Mouse (Mus musculus) midbrain, embryonic 14.5 days (tissue): ENCODE measurements at regions not wholly inside any gene's neighbourhood (a gene's known extent, or its start where the extent isn't known, plus 50 kb on each side); places are given as distances from the start of the nearest gene placed in this dataset.
"Not testable (repeated sequence)": the region's sequence is repeated elsewhere in the genome, so short reads cannot be mapped to it uniquely, and the experiment has no call there.

Source experiments
- ATAC-seq: fragments of 200-750 bp; cut with Nextera tagmentation; 2 replicates; pipeline ENCODE4 v1.8.0; 2017; ENCODE audit warnings: moderate number of reproducible peaks, moderate library complexity; ENCODE audit not compliant: low FRiP score, low TSS enrichment
- DNase-seq: peaks from one replicate; pipeline ENCODE4 v3.0.0-alpha.2; 2015
- H3K27ac ChIP-seq: fragments of 300-500 bp; sonication (generic); replicated peaks from 2 replicates; pipeline ENCODE4 v1.5.1; 2014; ENCODE audit warnings: mild to moderate bottlenecking, low read depth, low read length, moderate library complexity
- H3K27me3 ChIP-seq: fragments of 300-500 bp; sonication (generic); 2 replicates; pipeline ENCODE4 v1.6.1; 2014; ENCODE audit warnings: low read length, control low read depth, mixed read lengths; ENCODE audit not compliant: control insufficient read depth, insufficient read depth
- H3K36me3 ChIP-seq: fragments of 300-500 bp; sonication (generic); 2 replicates; pipeline ENCODE4 v1.6.1; 2014; ENCODE audit warnings: low read length, control low read depth; ENCODE audit not compliant: control insufficient read depth, insufficient read depth
- H3K4me1 ChIP-seq: fragments of 300-500 bp; sonication (generic); 2 replicates; pipeline ENCODE4 v1.6.1; 2014; ENCODE audit warnings: mild to moderate bottlenecking, antibody characterized with exemption, low read length, control low read depth; ENCODE audit not compliant: control insufficient read depth, insufficient read depth
- H3K4me2 ChIP-seq: fragments of 300-500 bp; sonication (generic); 2 replicates; pipeline ENCODE4 v1.6.1; 2014; ENCODE audit warnings: mild to moderate bottlenecking, low read length, moderate library complexity
- H3K4me3 ChIP-seq: fragments of 300-500 bp; sonication (generic); replicated peaks from 2 replicates; pipeline ENCODE4 v1.5.1; 2014; ENCODE audit warnings: low read depth, low read length
- H3K9ac ChIP-seq: fragments of 300-500 bp; sonication (generic); replicated peaks from 2 replicates; pipeline ENCODE4 v1.6.1; 2014; ENCODE audit warnings: mild to moderate bottlenecking, low read length, moderate library complexity
- H3K9me3 ChIP-seq: fragments of 300-500 bp; sonication (generic); 2 replicates; pipeline ENCODE4 v1.6.1; 2016; ENCODE audit warnings: low read length, control low read depth, mixed read lengths; ENCODE audit not compliant: control insufficient read depth
- WGBS: fragments of 180-500 bp; shearing (Covaris S2); extraction: QIAGEN DNeasy Blood & Tissue Kit; methylation state at CpG from one replicate; pipeline ENCODE4 v1.1.7; 2014; 5-methylcytosine and 5-hydroxymethylcytosine counted together

DNA sequence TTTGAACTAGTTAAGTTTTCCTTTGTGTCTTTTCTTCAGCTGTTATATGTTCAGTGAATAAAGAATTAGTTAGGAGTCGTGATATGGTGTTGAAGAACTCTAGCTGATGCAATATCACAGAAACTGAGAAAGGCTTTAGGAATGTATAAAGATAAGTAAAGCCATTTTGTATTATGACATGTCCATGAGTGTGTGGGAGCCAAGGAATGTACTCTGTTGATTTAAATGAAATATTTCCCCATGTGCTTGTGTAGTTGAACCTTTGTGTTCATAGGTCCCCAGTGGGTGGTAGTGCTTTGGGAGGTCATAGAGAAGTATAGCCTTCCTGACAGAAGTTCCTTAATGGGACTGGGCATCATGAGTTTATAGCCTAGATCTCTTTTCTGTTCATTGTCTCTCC lies 542.2 kb downstream of the Serpinb8 start:
- Histone ChIP-seq H3K9me3 (no peaks in the 10 kb centered on the region), H3K4me2 (no peak overlapping the region), H3K27ac (no peak overlapping the region), H3K4me1 (no peaks in the 10 kb centered on the region), H3K27me3 (no peaks in the 10 kb centered on the region), H3K4me3 (no peak overlapping the region), H3K9ac (no peak overlapping the region), H3K36me3 (no peaks in the 10 kb centered on the region)
- no peak for DNase-seq
- ATAC-seq: no peak
- 84% methylated on average over 1 of the region's 1 CpGs for WGBS

DNA sequence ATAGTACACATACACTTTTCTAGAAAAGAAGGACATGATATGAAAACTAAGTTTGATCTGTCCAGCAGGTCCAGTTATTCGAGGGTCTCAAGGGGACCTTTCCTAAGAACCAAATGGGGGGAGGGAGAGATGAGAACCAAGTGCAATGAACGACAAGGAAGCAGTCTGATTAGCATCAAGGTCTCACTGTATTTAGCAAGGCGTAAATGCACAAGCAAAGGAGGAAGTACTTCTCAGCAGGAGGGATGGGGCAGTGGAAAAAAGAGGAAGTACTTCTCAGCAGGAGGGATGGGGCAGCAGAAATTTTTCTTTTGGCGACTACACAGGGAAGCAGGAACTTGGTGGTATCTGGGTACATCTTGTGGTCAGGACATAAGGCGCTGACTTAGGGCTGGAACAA lies 545.5 kb downstream of the Serpinb8 start:
- H3K4me3 ChIP-seq, H3K9me3 ChIP-seq, H3K4me2 ChIP-seq, ATAC-seq, H3K9ac ChIP-seq, H3K4me1 ChIP-seq, DNase-seq, H3K27ac ChIP-seq, H3K36me3 ChIP-seq, H3K27me3 ChIP-seq: not testable (repeated sequence)
- 80% methylated on average over 5 of the region's 5 CpGs for WGBS

- ATAC-seq (no peak), DNase-seq (no peak)
- Histone ChIP-seq H3K9ac (no peak overlapping the region), H3K27ac (no peak overlapping the region), H3K36me3 (no peaks in the 10 kb centered on the region), H3K27me3 (no peaks in the 10 kb centered on the region), H3K4me2 (no peak overlapping the region), H3K9me3 (no peaks in the 10 kb centered on the region), H3K4me1 (no peaks in the 10 kb centered on the region), H3K4me3 (no peak overlapping the region)
- WGBS: 76% methylated on average over 1 of the region's 1 CpGs
Measured at GRCm38 (mm10) chr1:108144114-108144513, 554.3 kb downstream of the Serpinb8 start.

DNA sequence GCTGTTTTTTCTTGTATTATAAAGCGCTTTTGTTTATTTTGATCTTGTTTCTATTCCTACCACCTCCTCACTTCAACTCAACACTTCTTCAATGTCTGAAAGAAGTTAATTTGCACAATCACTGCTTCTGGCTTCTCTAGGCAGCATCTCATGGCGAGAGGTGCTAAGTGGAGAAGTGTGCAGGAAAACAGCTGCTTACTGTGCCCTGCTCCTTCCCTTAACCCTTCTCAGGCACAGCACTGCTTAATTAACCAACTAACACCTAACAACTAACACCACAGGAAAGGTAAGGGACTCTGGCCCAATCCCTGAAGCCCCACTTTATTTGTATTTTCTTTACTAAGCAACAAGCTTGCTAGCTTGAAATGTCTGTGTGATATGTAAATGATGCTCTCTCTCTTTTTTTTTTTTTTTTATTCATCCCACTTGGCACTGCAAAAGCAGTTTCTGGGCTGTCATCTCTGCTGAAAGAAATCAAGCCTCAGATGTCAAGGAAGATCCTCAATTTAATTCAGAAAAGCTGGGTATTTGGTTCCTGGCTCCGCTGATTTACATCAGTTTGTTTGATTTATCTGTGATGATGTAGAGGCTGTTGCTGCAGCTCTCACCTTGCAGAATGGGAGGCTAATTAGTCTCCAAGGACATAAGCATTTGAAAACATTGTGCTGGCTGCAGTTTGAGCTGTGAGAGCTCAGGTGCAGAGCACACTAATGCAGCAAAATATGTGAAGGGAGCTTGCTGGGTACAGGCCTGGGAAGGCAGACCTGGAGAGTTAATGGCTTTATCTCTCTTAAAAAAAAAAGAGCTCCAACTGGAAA lies 591.8 kb downstream of the Serpinb8 start:
- ATAC-seq (peak; percentile 85; the same call in 1 of the 2 replicates), DNase-seq (peak; percentile 76)
- H3K9ac ChIP-seq: no peak overlapping the region
- H3K4me3 ChIP-seq: no peak overlapping the region
- H3K4me2 ChIP-seq: no peak overlapping the region
- no peaks in the 10 kb centered on the region for H3K9me3 ChIP-seq
- H3K36me3 ChIP-seq: no peaks in the 10 kb centered on the region
- peak overlapping the region; percentile 82 for H3K27ac ChIP-seq
- peaks cover 9% of the 10 kb centered on the region; the same call in 1 of the 2 replicates for H3K4me1 ChIP-seq
- no peaks in the 10 kb centered on the region for H3K27me3 ChIP-seq
- 42% methylated on average over 3 of the region's 3 CpGs for WGBS

DNA sequence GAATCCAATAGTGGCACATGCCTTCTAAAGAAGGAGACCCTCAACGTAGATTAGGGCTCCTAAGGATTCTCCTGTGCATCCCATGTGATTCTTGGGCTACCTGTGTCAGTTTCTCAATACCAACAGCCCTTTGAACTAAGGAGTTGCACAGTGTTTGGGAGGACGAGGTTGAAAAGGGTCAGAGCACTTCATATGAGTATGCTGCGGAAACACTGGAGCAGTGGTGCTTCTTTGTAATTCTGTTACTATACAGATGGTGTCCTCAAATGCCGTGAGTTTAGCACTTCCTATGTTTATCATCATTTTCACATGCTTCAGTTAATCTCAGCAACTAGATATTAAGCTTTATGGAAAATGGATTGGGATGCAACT lies 592.3 kb downstream of the Serpinb8 start:
- no peak for DNase-seq
- H3K4me2 ChIP-seq: no peak overlapping the region
- H3K27ac ChIP-seq: peak overlapping the region; percentile 82
- no peak overlapping the region for H3K4me3 ChIP-seq
- H3K9me3 ChIP-seq: no peaks in the 10 kb centered on the region
- no peaks in the 10 kb centered on the region for H3K27me3 ChIP-seq
- no peak overlapping the region for H3K9ac ChIP-seq
- H3K4me1 ChIP-seq: peaks cover 9% of the 10 kb centered on the region; the same call in 1 of the 2 replicates
- H3K36me3 ChIP-seq: no peaks in the 10 kb centered on the region
- 0 out of 2 replicates have a peak, but pooled peaks have one; percentile 20 for ATAC-seq
- WGBS: 47% methylated on average over 4 of the region's 4 CpGs

DNA sequence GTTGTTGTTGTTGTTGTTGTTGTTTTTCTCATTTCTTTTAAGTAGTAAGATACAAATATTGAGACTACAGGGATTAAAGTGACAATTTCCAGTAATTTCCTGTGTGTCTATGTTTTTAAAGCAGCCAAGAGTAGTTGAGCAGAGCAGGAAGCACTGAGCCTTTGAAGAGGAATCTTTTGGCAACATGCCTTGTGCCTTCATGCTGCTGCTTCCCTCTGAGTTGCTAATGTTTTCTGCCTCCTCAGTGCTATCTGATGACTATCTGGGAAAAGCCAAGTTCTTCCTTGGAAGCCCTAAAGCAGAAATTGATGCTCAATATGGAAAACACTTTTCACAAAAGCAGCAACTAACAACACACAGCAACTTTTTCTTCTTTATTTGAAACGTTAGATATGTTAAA lies 634.2 kb downstream of the Serpinb8 start:
- no peak overlapping the region for H3K4me2 ChIP-seq
- no peaks in the 10 kb centered on the region for H3K36me3 ChIP-seq
- H3K27me3 ChIP-seq: no peaks in the 10 kb centered on the region
- H3K9ac ChIP-seq: no peak overlapping the region
- ATAC-seq (no peak), DNase-seq (no peak)
- H3K4me3 ChIP-seq: no peak overlapping the region
- H3K4me1 ChIP-seq: no peaks in the 10 kb centered on the region
- H3K27ac ChIP-seq: no peak overlapping the region
- 79% methylated on average over 1 of the region's 1 CpGs for WGBS
- H3K9me3 ChIP-seq: no peaks in the 10 kb centered on the region

- Histone ChIP-seq H3K4me3 (no peak overlapping the region), H3K4me2 (no peak overlapping the region), H3K4me1 (no peaks in the 10 kb centered on the region), H3K9ac (no peak overlapping the region), H3K9me3 (no peaks in the 10 kb centered on the region), H3K27ac (no peak overlapping the region), H3K27me3 (no peaks in the 10 kb centered on the region), H3K36me3 (no peaks in the 10 kb centered on the region)
- no peak for ATAC-seq
- DNase-seq: no peak
Measured at GRCm38 (mm10) chr1:108240152-108240551, 650.3 kb downstream of the Serpinb8 start.

- H3K27ac ChIP-seq: no peak overlapping the region
- DNase-seq (no peak), ATAC-seq (no peak)
- no peaks in the 10 kb centered on the region for H3K36me3 ChIP-seq
- H3K9me3 ChIP-seq: no peaks in the 10 kb centered on the region
- H3K4me1 ChIP-seq: no peaks in the 10 kb centered on the region
- no peak overlapping the region for H3K4me2 ChIP-seq
- 84% methylated on average over 3 of the region's 3 CpGs for WGBS
- no peaks in the 10 kb centered on the region for H3K27me3 ChIP-seq
- H3K9ac ChIP-seq: no peak overlapping the region
- H3K4me3 ChIP-seq: no peak overlapping the region
Measured at GRCm38 (mm10) chr1:108255147-108255546, 665.3 kb downstream of the Serpinb8 start.

GRCm38 (mm10) chr1:108259355-108259754 lies 669.5 kb downstream of the Serpinb8 start:
- H3K4me1 ChIP-seq: no peaks in the 10 kb centered on the region
- no peak overlapping the region for H3K9ac ChIP-seq
- no peaks in the 10 kb centered on the region for H3K27me3 ChIP-seq
- H3K9me3 ChIP-seq: no peaks in the 10 kb centered on the region
- no peaks in the 10 kb centered on the region for H3K36me3 ChIP-seq
- ATAC-seq (no peak), DNase-seq (no peak)
- H3K4me2 ChIP-seq: no peak overlapping the region
- no peak overlapping the region for H3K4me3 ChIP-seq
- no peak overlapping the region for H3K27ac ChIP-seq
